Mouse (Mus musculus) CH12.LX (cell line): Measurements from ENCODE around the gene Aldh1b1.

Experiments
- CHD2 ChIP-seq: IDR thresholded peaks from 2 replicates; pipeline ENCODE4 v1.6.1; 2011; ENCODE audit warnings: low read length, improper control_type of control experiment
- CTCF ChIP-seq, 2 experiments: IDR thresholded peaks in 1 of 2; conservative IDR thresholded peaks in 1 of 2; 2 replicates each; pipeline ENCODE4 v1.5.1; 2011 to 2012; ENCODE audit warnings: low read depth in 2 of 2, low read length in 2 of 2, improper control_type of control experiment in 1 of 2, inconsistent platforms in 1 of 2, mild to moderate bottlenecking in 1 of 2, moderate library complexity in 1 of 2
- EP300 ChIP-seq: IDR thresholded peaks from 2 replicates; pipeline ENCODE4 v1.6.1; 2011; ENCODE audit warnings: low read length, improper control_type of control experiment
- GABPA ChIP-seq: IDR thresholded peaks from 2 replicates; pipeline ENCODE4 v1.6.1; 2012; ENCODE audit warnings: low read depth, low read length, improper control_type of control experiment, inconsistent platforms; ENCODE audit not compliant: insufficient replicate concordance
- MAFK ChIP-seq: IDR thresholded peaks from 2 replicates; pipeline ENCODE4 v1.6.1; 2011; ENCODE audit warnings: low read length, improper control_type of control experiment; ENCODE audit not compliant: insufficient replicate concordance
- MAX ChIP-seq: IDR thresholded peaks from 2 replicates; pipeline ENCODE4 v1.6.1; 2011; ENCODE audit warnings: low read length, improper control_type of control experiment
- MAZ ChIP-seq: IDR thresholded peaks from 2 replicates; pipeline ENCODE4 v1.6.1; 2012; ENCODE audit warnings: low read depth, mild to moderate bottlenecking, inconsistent platforms, low read length, improper control_type of control experiment, moderate library complexity
- NELFE ChIP-seq: IDR thresholded peaks from 2 replicates; pipeline ENCODE4 v1.6.1; 2011; ENCODE audit warnings: low read depth, low read length, improper control_type of control experiment
- POLR2A ChIP-seq: IDR thresholded peaks from 2 replicates; pipeline ENCODE4 v1.6.1; 2011; ENCODE audit warnings: low read depth, mild to moderate bottlenecking, improper control_type of control experiment, low read length
- SIN3A ChIP-seq: IDR thresholded peaks from 2 replicates; pipeline ENCODE4 v1.6.1; 2012; ENCODE audit warnings: low read length, improper control_type of control experiment, inconsistent platforms
- SMC3 ChIP-seq: IDR thresholded peaks from 2 replicates; pipeline ENCODE4 v1.6.1; 2011; ENCODE audit warnings: low read depth, low read length, improper control_type of control experiment
- TCF12 ChIP-seq: IDR thresholded peaks from 2 replicates; pipeline ENCODE4 v1.6.1; 2014; ENCODE audit warnings: low read depth, mild to moderate bottlenecking, inconsistent platforms, low read length, improper control_type of control experiment
- USF1 ChIP-seq: IDR thresholded peaks from 2 replicates; pipeline ENCODE4 v1.6.1; 2014; ENCODE audit warnings: low read depth, mild to moderate bottlenecking, inconsistent platforms, low read length, improper control_type of control experiment
- ZC3H11A ChIP-seq: IDR thresholded peaks from 2 replicates; pipeline ENCODE4 v1.6.1; 2012; ENCODE audit warnings: low read depth, mild to moderate bottlenecking, inconsistent platforms, low read length, improper control_type of control experiment

DNA sequence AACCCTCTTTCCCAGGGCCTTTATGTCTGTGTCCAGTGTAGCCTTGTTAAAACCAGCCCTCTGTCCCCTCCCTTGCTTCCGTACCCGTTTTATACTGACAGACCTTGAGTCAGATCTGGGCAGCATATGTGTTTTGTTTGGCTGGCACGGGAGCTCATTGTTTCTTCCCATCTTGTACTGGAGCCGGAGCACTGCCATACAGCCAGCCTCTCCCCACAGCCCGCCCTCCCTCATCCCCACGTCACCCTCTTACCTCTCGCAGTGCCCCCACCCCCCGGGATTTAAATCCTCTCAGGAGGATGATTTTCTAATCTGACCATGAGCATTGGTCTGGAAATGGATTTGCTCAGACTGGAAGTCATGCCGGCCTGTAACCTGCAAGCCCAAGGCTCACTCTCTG is 43.7 kb upstream of the Aldh1b1 start:
- no peak for TF ChIP-seq POLR2A
- no peak for TF ChIP-seq CTCF (conservative IDR thresholded peaks at IDR 0.05 in 1 of 2, IDR thresholded peaks at IDR 0.05 in 1 of 2; ENCODE audit: low read depth in 2 of 2, low read length in 2 of 2)
- no peak for TF ChIP-seq GABPA
- TF ChIP-seq CHD2 = no peak
- no peak for TF ChIP-seq USF1
- no peak for TF ChIP-seq MAX
- no peak for TF ChIP-seq SIN3A
- TF ChIP-seq ZC3H11A = no peak
- TF ChIP-seq EP300 = no peak
- no peak for TF ChIP-seq NELFE
- TF ChIP-seq SMC3 = no peak
- TF ChIP-seq TCF12 = no peak
- TF ChIP-seq MAFK = no peak
- TF ChIP-seq MAZ = no peak
